Mouse (Mus musculus): ENCODE measurements at regions not wholly inside any gene's neighbourhood (a gene's known extent, or its start where the extent isn't known, plus 50 kb on each side); places are given as distances from the start of the nearest gene placed in this dataset.

GRCm38 (mm10) chr13:97567632-97568031, 192.8 kb downstream of the Gm10260 start:
- no peak for TF ChIP-seq KAT2A (conservative IDR thresholded peaks at IDR 0.05; ENCODE audit: low read depth, low read length)
- no peak for TF ChIP-seq RCOR1 (IDR thresholded peaks at IDR 0.05; ENCODE audit: low read depth, low read length)
- no peak for TF ChIP-seq CTCF (IDR thresholded peaks at IDR 0.05 in 2 of 3, conservative IDR thresholded peaks at IDR 0.05 in 1 of 3; ENCODE audit: control insufficient read depth in 1 of 3, insufficient read depth in 1 of 3, low read depth in 2 of 3, low read length in 3 of 3, poor library complexity in 1 of 3, severe bottlenecking in 1 of 3)
- TF ChIP-seq ZKSCAN1 (IDR thresholded peaks at IDR 0.05; ENCODE audit: low read depth, low read length) = no peak

All from MEL (cell line).